Mouse (Mus musculus) kidney, adult 18-20 months (tissue): Measurements from ENCODE around the gene Ccdc30.
"Not testable (repeated sequence)": the region's sequence is repeated elsewhere in the genome, so short reads cannot be mapped to it uniquely, and the experiment has no call there.

Experiments
- DNase-seq: peaks from one replicate; pipeline ENCODE4 v3.0.0; 2021

Ccdc30 gene

DNA sequence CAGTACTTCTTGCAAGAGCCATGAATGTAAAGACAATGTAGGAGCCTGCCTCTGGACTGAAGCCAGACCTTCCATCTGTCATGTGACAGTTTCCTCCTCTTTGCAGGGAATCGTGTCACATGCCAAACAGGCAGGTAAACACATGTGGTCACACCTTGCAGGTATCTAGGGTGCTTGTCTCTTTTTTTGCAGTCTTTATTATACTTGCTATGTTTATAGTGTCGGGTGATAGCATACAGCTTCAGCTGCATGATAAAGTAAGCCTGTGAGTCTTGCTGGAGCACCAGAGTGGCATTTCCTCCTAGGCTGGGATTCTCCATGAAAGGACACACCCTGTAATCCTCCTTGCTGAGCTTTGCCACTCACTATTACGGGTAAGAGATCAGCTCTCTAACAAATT lies 113.5 kb downstream of the Ccdc30 start:
- no peak for DNase-seq

DNA sequence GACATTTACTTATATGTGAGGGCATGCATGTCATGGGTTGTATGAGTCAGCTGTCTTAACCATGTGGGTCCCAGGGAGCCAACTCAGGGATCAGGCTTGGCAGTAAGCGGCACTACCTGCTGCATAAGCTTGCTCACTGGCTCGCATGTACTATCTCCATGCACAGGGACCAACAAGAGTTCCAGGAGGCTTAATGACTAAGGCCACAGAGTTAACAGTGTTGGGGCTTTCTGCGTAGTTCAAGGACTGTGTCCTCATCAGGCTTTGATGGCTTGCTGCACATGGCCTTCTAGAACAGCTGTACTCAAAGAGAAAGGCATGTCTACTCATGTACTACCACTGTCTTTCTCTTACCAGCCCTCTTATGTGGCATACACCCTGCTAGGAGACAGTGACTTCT lies 114.6 kb downstream of the Ccdc30 start:
- no peak for DNase-seq

DNA sequence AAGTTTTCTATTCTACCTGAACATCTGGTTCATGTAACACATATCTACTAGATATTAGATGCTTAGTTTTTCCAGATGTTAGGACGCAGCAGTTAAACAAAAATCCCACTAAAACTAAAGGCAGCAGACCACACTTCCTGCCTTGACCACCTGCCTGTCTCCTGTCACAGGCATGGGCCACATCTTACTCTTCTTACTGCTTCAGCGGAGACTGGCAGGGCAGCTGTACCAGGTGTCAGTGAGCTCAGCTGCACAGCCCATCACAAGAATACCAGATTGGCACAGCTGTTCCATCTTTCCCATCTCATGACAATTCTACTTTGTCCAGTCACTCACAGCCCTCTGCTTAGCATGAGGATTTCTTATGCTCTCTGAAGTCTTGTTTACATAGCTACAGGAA lies 118.0 kb downstream of the Ccdc30 start:
- no peak for DNase-seq

DNA sequence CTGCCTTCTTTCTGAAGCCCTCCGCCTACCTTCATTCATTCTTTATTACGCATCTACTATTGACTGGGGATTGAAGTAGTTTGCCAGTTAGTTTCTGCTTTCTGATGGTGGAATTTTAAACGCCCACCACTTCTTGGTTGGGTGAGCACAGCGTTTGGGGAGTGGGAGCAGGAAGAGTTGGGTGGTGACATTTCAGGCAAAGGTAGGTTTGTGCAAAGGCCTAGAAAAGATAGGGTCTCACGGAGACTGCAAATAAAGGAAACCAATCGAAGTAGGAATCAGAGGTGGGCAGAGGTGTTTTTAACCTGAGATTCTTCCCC lies 120.2 kb downstream of the Ccdc30 start:
- DNase-seq: no peak

DNA sequence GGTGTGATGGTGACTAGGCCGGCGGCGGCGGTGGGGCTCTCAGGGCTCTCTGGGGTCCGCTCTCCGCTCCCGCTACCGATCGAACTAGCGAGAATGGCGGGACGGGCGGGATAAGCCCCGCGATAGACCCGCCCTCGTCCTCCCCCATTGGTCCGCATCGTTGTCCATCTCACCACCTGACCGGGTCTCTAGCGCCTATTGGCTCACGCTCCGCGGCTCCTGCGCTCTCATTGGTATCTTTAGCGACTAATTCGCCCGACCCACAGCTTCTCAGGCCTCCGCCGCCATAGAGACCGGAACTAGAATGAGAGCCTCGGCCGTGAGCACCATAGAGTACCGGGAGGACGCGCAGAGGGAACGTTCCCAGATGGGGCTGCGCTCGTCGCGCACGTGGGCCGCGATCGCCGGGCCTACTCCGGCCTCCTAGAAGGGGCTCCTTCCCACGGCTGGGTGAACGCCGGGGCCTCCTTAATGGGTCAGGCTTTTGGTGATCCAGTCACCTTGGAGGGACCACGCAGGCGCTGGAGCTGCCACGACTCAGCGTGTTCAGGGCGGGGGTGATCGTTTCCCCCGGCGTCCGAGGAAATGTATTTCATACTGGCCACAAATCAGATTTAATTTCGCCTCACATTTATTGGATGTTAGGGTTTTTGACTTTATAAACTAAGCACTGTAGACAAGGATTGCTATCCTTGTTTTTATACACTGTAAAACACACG lies 120.7 kb downstream of the Ccdc30 start, which contains the start of gene Ybx1:
Gene Ybx1 (minus strand): TSS at position 190 of the 719 bp plus-strand sequence.
- DNase-seq: peak; percentile 100

DNA sequence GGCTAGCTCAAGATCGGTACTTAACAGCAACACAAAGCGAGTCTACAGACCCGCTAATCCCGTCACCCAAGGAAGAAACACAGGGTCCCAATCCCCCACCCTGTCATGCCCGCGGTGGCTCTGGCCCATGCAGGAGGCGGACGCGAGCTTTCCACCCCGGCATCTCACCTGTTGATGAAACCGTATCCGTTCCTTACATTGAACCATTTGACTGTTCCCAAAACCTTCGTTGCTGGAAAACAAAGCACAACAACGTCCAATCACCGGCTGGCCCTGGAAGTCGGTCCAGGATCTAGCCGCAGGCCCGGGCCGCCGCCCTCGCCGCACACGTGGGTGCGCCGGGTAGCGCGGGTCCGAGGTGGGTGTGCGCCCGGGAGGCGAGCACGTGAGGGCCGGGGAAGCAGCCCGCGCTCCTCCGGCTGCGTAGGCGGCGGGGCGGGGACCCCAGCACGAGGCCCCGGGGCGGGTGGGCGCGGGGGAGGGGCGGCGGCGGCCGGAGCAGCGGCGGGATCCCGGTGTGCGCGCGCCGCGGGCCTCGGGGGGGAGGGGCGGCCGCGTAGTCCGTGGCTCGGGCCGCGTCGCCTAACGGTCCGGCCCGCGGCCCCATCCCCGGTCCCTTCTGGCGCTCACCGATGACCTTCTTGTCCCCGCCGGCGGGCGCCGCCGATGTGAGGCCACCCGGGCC lies 121.6 kb downstream of the Ccdc30 start:
- DNase-seq: peak; percentile 41

DNA sequence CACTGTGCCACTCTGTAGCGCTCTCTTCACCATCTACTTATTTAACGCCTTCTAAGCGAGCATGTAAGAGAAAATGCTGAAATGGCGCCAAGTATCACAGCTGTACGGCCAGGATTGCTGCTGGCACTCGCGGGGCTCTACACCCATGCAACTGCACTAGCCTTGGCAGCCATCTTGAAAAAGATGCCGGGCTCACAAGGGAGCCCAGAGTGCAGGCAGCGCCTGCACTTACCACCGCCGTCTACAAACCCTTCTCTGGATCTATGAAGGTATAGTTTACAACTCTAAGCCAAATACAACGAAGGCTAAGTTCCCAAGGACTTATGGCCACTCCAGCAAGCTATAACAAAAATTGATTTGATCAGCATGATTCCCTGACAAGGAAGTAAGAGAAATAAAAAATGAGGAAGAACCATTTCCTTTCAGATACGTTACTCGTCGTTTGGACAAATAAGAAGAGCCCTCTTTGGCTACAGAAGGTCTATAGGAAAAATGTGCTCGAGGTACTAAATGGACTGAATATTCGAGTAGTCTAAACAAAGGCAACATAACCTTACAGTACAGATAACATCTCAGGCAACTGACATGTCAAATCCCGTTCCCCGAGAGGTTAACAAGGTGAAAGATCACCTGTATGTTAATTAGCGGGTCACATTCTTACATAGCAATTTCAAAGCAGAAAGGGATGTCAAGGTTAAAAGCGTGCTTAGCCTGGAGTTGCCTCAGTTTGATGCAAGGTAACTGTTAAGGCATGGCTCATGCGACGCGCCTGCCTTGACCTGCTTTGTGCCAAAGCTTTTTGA lies 122.3 kb downstream of the Ccdc30 start:
- DNase-seq: peak; percentile 58

DNA sequence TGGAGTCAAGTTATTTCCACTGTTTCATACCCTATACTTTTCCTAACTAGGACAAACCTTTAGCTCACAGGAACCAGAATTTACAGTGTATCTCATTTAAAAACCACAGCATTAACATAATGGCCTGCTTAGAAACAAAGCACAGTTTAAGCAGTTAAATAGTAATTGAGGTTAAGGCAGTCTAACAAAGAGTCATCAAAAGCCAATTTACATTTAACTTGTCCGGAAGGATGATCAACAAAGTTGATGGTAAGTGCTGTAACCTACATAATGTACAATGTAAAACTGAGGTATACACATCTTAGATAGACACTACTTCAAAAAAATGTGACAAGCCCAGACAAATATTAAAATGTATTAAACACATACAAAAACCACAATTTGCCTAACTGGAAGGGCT lies 123.4 kb downstream of the Ccdc30 start:
- no peak for DNase-seq

DNA sequence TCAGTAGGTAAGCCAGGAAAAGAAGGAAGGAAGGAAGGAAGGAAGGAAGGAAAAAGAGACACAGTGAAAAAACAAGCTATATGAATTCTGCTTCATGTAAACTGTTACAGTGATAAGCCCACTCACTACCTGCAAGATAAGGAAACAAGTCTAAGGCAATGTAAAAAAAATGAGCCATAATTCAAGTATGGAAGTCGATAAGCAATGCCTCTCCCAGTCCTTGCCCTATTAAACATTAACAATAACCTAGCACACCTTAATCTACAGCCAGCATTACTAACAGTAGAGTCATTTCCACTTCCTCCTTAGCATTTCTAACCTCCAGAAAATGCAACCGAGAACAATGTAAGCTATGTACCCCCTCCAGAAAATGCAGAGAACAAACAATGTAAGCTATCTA lies 130.0 kb downstream of the Ccdc30 start:
- no peak for DNase-seq

DNA sequence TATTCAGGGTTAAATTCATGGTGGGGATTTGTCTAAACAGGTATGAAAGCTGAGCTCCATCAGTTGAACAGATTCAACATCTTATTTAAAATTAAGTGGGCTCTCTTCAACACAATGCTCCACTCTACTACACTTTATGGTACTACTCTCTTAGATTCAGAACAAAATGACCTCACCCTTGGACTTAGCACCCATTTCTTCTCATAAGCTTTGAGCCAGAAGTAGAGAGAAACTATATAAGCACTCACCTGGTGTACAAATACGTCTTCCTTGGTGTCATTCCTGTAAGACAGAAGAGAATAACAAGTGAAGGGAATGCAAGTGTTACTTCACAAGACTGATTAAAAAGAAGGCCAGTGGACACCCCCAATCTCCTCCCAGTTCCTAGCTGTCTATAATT lies 130.5 kb downstream of the Ccdc30 start:
- no peak for DNase-seq

DNA sequence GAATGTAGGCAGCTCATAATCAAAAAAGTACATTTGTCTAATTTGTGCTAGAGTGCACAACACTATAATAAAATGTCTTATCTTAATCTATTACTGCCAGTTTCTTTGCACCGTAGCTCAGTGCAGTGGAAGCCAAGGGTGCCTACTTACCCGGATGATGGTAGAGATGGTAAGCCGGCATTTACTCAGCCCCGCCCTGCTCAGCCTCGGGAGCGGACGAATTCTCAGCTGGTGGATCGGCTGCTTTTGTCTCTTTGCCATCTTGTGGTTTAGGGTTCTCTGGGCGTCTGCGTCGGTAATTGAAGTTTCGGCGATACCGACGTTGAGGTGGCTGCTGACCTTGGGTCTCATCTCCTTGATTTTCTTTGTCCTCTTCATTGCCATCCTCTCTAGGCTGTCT lies 136.5 kb downstream of the Ccdc30 start:
- DNase-seq: not testable (repeated sequence)

DNA sequence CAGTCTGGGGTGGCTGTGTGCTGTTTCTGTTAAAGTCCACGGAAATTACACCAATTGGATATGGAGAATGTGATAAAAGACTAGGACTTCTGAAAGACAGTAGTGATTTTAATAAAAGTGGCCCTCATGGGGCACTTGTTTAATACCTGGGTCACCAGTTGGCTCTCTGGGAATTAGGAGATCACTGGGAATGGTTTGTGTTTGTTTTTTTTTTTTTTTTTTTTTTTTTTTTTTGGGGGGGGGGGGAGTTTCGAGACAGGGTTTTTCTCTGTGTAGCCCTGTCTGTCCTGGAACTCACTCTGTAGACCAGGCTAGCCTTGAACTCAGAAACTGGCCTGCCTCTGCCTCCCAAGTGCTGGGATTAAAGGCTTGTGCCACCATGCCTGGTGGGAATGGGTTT lies 139.6 kb downstream of the Ccdc30 start:
- DNase-seq: no peak

DNA sequence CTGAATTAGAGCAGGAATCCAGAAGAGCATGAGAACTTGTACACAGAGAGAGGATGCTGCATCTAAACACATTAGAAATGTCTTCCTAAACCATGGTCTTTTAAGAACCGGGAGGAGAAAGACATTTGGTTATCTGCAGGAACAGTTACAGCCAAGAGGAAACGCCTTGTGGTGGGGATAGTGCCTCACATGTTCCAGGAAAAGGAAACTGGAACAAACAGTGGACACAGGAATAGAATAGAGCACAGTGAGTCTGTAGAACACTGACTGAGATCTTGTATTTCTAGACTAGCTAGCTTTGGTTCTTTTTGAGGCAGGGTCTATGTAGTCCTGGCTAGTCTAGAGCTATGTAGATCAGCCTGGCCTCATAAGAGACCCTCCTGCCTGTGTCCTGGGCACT lies 140.1 kb downstream of the Ccdc30 start:
- no peak for DNase-seq

DNA sequence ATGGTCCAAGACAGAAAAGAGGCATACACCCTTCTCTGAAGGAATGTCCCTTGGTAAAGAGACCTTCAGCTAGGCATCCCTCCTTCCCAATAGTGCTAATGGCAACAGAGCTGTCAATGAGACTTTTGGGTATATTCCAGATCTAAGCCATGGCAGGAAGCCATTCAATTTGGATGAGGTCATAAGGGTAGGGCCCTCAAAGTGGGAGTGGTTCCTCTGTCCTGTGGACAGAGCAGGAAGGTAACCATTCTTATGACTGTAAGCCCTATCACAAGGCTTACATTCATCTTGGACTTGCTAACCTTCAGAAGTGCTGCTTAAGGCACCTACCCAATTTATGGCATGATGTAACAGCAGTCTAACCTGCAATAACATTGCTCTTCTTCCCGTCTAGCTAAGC lies 140.7 kb downstream of the Ccdc30 start:
- DNase-seq: no peak
